9 mouse cellular contexts compared by ENCODE assay signal in the genomic region with DNA sequence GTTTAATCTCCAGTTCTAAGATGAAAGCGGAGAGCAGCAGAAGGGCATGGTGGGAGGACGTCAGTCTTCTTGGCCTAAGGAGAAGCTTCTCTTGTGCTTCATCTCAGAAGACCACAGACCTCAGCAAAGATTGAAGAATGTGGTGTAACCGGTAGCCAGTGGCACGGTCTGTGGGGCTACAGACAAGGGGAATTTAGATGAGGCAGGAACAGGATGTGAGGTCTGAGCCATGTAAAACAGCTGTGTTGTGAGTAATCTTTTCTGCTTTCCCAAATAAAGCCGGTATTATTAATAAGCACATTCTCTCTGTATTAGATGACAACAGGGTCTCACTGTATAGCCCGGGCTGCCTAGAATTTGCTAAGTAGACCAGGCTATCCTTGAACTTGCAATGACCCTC. TPM values are rescaled to one million over a fixed set of nuclear protein-coding genes. Genes with fewer than 3 reads are reported as not detected.
DNase-seq lines count a peak whose midpoint lies in the region; ATAC-seq and TF ChIP-seq lines count a peak whose summit lies in the region.
"Had no signal": no experiment of that assay in that cellular context is flagged by ENCODE, and none has a peak within 500 bp of the region (broad histone marks: within the 10 kb centered on the region; RNA-seq: fewer than 3 reads in every experiment).

No protein-coding gene starts in this region.

- no peak for TF ChIP-seq CTCF in liver, adult 2 months (IDR thresholded peaks at IDR 0.05; ENCODE audit: low read depth, low read length)

- no peaks in the 10 kb centered on the region for H3K27me3 ChIP-seq in liver, adult 2 months (ENCODE audit: control insufficient read depth, insufficient read depth, low read length)

- no peak for TF ChIP-seq POLR2A in liver, adult 2 months (IDR thresholded peaks at IDR 0.05; ENCODE audit: extremely low read depth, insufficient read depth, low read length)

- WGBS in liver, adult 2 months: 71% methylated on average over 6 of the region's 6 CpGs

- peaks cover 14% of the 10 kb centered on the region for H3K4me1 ChIP-seq in liver, adult 2 months (ENCODE audit: control insufficient read depth, insufficient read depth, low read length)

- DNase-seq in liver, adult 2 months (ENCODE audit: extremely low read depth, low read depth, low spot score): no peak
- DNase-seq in liver: no peak
- peak; percentile 85 for DNase-seq in T-cell, adult 2 months (ENCODE audit: low spot score)
- DNase-seq in fibroblast of lung, adult 2 months (ENCODE audit: low read depth): peak; percentile 54
- DNase-seq in ovary, adult 18-20 months (ENCODE audit: low spot score): no peak
- DNase-seq in cerebellum, postnatal 36 days: no peak

- no peak overlapping the region for H3K4me3 ChIP-seq in liver, adult 2 months (ENCODE audit: insufficient read depth, low read depth, low read length)

- H3K79me2 ChIP-seq in liver, adult 2 months (ENCODE audit: control insufficient read depth, insufficient read depth, low read length): peaks cover 32% of the 10 kb centered on the region

- H3K27ac ChIP-seq in liver, adult 2 months (replicated peaks; ENCODE audit: insufficient read depth, low read depth, low read length): peak overlapping the region; percentile 51

- H3K9ac ChIP-seq in liver, adult 2 months (ENCODE audit: low read depth, low read length): no peak overlapping the region

- ATAC-seq in neutrophil, adult 5-6 weeks (ENCODE audit: extremely low read depth, insufficient number of reproducible peaks, low FRiP score, poor library complexity, severe bottlenecking): peak; percentile 69
- ATAC-seq: midbrain, embryonic 16.5 days had no signal

- peaks cover 2% of the 10 kb centered on the region; the same call in 1 of the 2 replicates for H3K36me3 ChIP-seq in liver, adult 2 months (ENCODE audit: control insufficient read depth, insufficient read depth, low read length)

RNA-seq across cellular contexts. Expression of a gene that starts 28.8 kb away (rescaled TPM):
- total RNA-seq in liver, adult 2 months (2014; rRNA removed): 6.0 and 10.7 TPM in 2 replicates
- polyA plus RNA-seq in liver, adult 2 months (2012; rRNA removed): 12.3 and 17.0 TPM in 2 replicates
- total RNA-seq in neutrophil, adult 5-6 weeks (2017): 89.1 and 105 TPM in 2 replicates

RNA-seq across cellular contexts. Expression of a gene that starts 52.8 kb away (rescaled TPM):
- total RNA-seq in liver, adult 2 months (2014; rRNA removed): not detected in 2 replicates
- not detected in 2 replicates for polyA plus RNA-seq in liver, adult 2 months (2012; rRNA removed)
- 2.9 TPM in 1 of 2 replicates, not detected in the other for total RNA-seq in neutrophil, adult 5-6 weeks (2017)
- total RNA-seq: heart, postnatal 10 days had no signal

RNA-seq across cellular contexts. Expression of a gene that starts 53.2 kb away (rescaled TPM):
- not detected in 2 replicates for total RNA-seq in liver, adult 2 months (2014; rRNA removed)
- 0.07 TPM in 1 of 2 replicates, not detected in the other for polyA plus RNA-seq in liver, adult 2 months (2012; rRNA removed)
- total RNA-seq in neutrophil, adult 5-6 weeks (2017): not detected in 2 replicates

Comparison
In these comparisons a context has a peak if more than half of its experiments do, and no peak if none do; other contexts are left out.
1. DNase-seq: peak in T-cell, adult 2 months (single experiment) and fibroblast of lung, adult 2 months (single experiment); none in liver, adult 2 months (single experiment), liver (single experiment), ovary, adult 18-20 months (single experiment) and cerebellum, postnatal 36 days (0 of 2).